ENCODE assay signal across 8 mouse cellular contexts in the genomic region with DNA sequence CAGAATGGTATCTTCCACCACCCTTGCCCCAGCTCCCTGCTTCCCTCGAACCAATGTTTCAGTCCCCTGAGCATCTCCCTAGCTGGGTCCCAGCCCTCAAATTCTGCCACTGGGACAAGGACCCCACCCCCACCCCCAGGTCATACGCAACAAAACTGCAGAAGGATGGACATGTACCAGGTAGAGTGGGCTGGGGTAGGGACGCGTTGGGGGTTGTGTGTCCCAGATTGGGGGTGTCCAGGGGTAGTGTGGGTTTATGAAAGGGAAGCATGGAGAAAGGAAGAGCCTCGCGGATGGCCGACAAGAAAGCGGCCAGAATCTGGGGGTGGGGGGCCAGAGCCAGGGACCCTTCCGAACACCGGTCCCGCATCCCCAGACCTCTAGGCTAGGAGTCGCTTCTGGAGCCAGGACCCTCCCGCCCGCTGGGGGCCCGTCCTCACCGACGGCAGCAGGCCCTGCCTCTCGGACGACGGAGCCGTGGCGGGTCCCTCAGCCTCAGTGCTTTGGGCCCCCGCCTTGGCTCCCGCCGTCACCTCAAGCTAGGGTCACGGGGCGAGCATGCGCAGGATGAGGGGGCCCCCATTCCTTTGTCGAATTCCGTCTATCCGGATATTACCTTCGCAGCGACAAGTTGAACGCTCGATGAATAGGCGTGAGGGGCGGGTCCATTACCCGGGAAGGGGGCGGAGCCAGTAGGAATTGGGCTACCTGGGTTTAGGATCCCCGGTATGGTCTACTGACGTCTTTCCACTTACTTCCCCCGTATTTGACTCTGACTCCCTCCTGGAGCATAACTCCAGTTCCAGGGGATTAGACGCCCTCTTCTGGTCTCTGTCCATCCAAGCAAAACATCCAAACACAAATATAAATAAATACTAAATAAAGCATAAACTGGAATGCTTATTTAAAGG. TPM values are rescaled to one million over a fixed set of nuclear protein-coding genes. Genes with fewer than 3 reads are reported as not detected.
A peak's percentile ranks its signal among the peaks of the same experiment; 100 is the strongest.
DNase-seq lines count a peak whose midpoint lies in the region; ATAC-seq lines count a peak whose summit lies in the region.

A gene (minus strand): TSS at position 521 of the 911 bp plus-strand sequence.

- no peaks in the 10 kb centered on the region for H3K36me3 ChIP-seq in hindbrain, embryonic 11.5 days (ENCODE audit: control insufficient read depth, insufficient read depth, low read length)
- H3K36me3 ChIP-seq in lung, embryonic 16.5 days (ENCODE audit: control insufficient read depth, insufficient read depth, low read length) = no peaks in the 10 kb centered on the region

- H3K9me3 ChIP-seq in hindbrain, embryonic 11.5 days (ENCODE audit: control insufficient read depth, low read length) = no peaks in the 10 kb centered on the region
- no peaks in the 10 kb centered on the region for H3K9me3 ChIP-seq in lung, embryonic 16.5 days (ENCODE audit: control insufficient read depth, low read length)

- H3K27me3 ChIP-seq in hindbrain, embryonic 11.5 days (ENCODE audit: control insufficient read depth, insufficient read depth, low read length) = no peaks in the 10 kb centered on the region
- H3K27me3 ChIP-seq in lung, embryonic 16.5 days (ENCODE audit: control insufficient read depth, insufficient read depth, low read depth, low read length) = no peaks in the 10 kb centered on the region

- H3K4me2 ChIP-seq in hindbrain, embryonic 11.5 days (replicated peaks; ENCODE audit: low read depth, low read length) = peak within 1 kb of the TSS; percentile 72
- H3K4me2 ChIP-seq in lung, embryonic 16.5 days (ENCODE audit: low read depth, low read length) = peak within 1 kb of the TSS; percentile 93

- 3% methylated on average over 41 of the region's 43 CpGs for WGBS in hindbrain, embryonic 11.5 days
- 1% methylated on average over 43 of the region's 43 CpGs for WGBS in lung, embryonic 16.5 days

- 0 out of 2 replicates have a peak, but pooled peaks cover 2% of the 10 kb centered on the region for H3K4me1 ChIP-seq in hindbrain, embryonic 11.5 days (replicated peaks; ENCODE audit: control insufficient read depth, insufficient read depth, low read length)
- H3K4me1 ChIP-seq in lung, embryonic 16.5 days (replicated peaks; ENCODE audit: control insufficient read depth, insufficient read depth, low read length) = peaks cover 17% of the 10 kb centered on the region

- peak within 1 kb of the TSS; percentile 64 for H3K9ac ChIP-seq in hindbrain, embryonic 11.5 days (ENCODE audit: low read depth, low read length)
- H3K9ac ChIP-seq in lung, embryonic 16.5 days (ENCODE audit: low read length) = peak within 1 kb of the TSS; percentile 78

- peak within 1 kb of the TSS; percentile 67 for H3K27ac ChIP-seq in hindbrain, embryonic 11.5 days (ENCODE audit: low read depth, low read length)
- H3K27ac ChIP-seq in lung, embryonic 16.5 days (ENCODE audit: low read length) = no peak within 1 kb of the TSS

- peak within 1 kb of the TSS; percentile 49 for H3K4me3 ChIP-seq in hindbrain, embryonic 11.5 days (ENCODE audit: low read depth, low read length)
- peak within 1 kb of the TSS; percentile 68 for H3K4me3 ChIP-seq in lung, embryonic 16.5 days (ENCODE audit: low read length)

- peak; percentile 82 for DNase-seq in T-cell, adult 2 months (ENCODE audit: low spot score)
- peak; percentile 96 to 97 for DNase-seq in cerebellum, postnatal 14 days
- peak; percentile 88 to 90 for DNase-seq in frontal cortex, postnatal 14 days (ENCODE audit: low spot score in 2 of 2)
- peak; percentile 86 for DNase-seq in hindbrain, embryonic 11.5 days (ENCODE audit: low spot score)
- peak; percentile 82 to 89 for DNase-seq in layer of hippocampus, postnatal 10 days (ENCODE audit: low spot score in 2 of 2)
- DNase-seq in ovary, adult 18-20 months (ENCODE audit: low spot score) = peak; percentile 62
- peak; percentile 80 for DNase-seq in thymus, postnatal 0 days (ENCODE audit: low spot score)

- ATAC-seq in hindbrain, embryonic 11.5 days (ENCODE audit: low FRiP score) = peak; percentile 80
- ATAC-seq in lung, embryonic 16.5 days (ENCODE audit: low read depth) = peak; percentile 80

RNA-seq across cellular contexts. Expression of the gene that starts here (rescaled TPM):
- polyA plus RNA-seq in hindbrain, embryonic 11.5 days (2014; fragmentation: Nextera tagmentation; extraction: Ambion mirVana) = 27.7 and 30.5 TPM in 2 replicates
- 10 to 100 TPM; 26.7 to 27.3 TPM for total RNA-seq in layer of hippocampus, postnatal 10 days (2021)
- 29.0 and 31.4 TPM in 2 replicates for polyA plus RNA-seq in lung, embryonic 16.5 days (2015; fragmentation: Nextera tagmentation; extraction: Ambion mirVana)
- 13.4 and 14.6 TPM in 2 replicates for polyA plus RNA-seq in thymus, postnatal 0 days (2015; fragmentation: Nextera tagmentation; extraction: Ambion mirVana)
